Mouse (Mus musculus) forebrain, embryonic 16.5 days (tissue): ENCODE data around the gene Zfp189. TPM values are rescaled to one million over a fixed set of nuclear protein-coding genes. Genes with fewer than 3 reads are reported as not detected.
"Not testable (repeated sequence)": the region's sequence is repeated elsewhere in the genome, so short reads cannot be mapped to it uniquely, and the experiment has no call there.

Experiments used
- ATAC-seq: fragments of 200-750 bp; cut with Nextera tagmentation; 2 replicates; pipeline ENCODE4 v1.8.0; 2017; ENCODE audit warnings: mild to moderate bottlenecking, moderate library complexity
- H3K27ac ChIP-seq: fragments of 300-500 bp; sonication (generic); 2 replicates; pipeline ENCODE4 v1.5.1; 2014; ENCODE audit warnings: low read length, control low read depth
- H3K27me3 ChIP-seq: fragments of 300-500 bp; sonication (generic); replicated peaks from 2 replicates; pipeline ENCODE4 v1.6.1; 2014; ENCODE audit warnings: low read length; ENCODE audit not compliant: control insufficient read depth, insufficient read depth
- H3K36me3 ChIP-seq: fragments of 300-500 bp; sonication (generic); 2 replicates; pipeline ENCODE4 v1.6.1; 2014; ENCODE audit not compliant: control insufficient read depth, insufficient read depth
- H3K4me1 ChIP-seq: fragments of 300-500 bp; sonication (generic); replicated peaks from 2 replicates; pipeline ENCODE4 v1.6.1; 2014; ENCODE audit warnings: low read length; ENCODE audit not compliant: control insufficient read depth, insufficient read depth
- H3K4me2 ChIP-seq: fragments of 300-500 bp; sonication (generic); 2 replicates; pipeline ENCODE4 v1.6.1; 2014; ENCODE audit warnings: mild to moderate bottlenecking, low read length, control low read depth
- H3K4me3 ChIP-seq: fragments of 300-500 bp; sonication (generic); replicated peaks from 2 replicates; pipeline ENCODE4 v1.5.1; 2014; ENCODE audit warnings: mild to moderate bottlenecking, low read length, control low read depth
- H3K9ac ChIP-seq: fragments of 300-500 bp; sonication (generic); replicated peaks from 2 replicates; pipeline ENCODE4 v1.6.1; 2014; ENCODE audit warnings: low read depth, low read length, control low read depth
- H3K9me3 ChIP-seq: fragments of 300-500 bp; sonication (generic); 2 replicates; pipeline ENCODE4 v1.6.1; 2016; ENCODE audit warnings: low read length; ENCODE audit not compliant: control insufficient read depth
- WGBS: fragments of 180-500 bp; shearing (Covaris S2); extraction: QIAGEN DNeasy Blood & Tissue Kit; methylation state at CpG from one replicate; pipeline ENCODE4 v1.1.7; 2014; 5-methylcytosine and 5-hydroxymethylcytosine counted together
- polyA plus RNA-seq: library from polyadenylated mRNA; unstranded; fragments of >200 nt; fragmentation: Nextera tagmentation; extraction: Ambion mirVana; gene quantifications from 2 replicates; pipeline ENCODE4 v1.2.1, GENCODE M21; 2015

The Zfp189 gene
- polyA plus RNA-seq, result 14.9 and 15.8 TPM in 2 replicates

DNA sequence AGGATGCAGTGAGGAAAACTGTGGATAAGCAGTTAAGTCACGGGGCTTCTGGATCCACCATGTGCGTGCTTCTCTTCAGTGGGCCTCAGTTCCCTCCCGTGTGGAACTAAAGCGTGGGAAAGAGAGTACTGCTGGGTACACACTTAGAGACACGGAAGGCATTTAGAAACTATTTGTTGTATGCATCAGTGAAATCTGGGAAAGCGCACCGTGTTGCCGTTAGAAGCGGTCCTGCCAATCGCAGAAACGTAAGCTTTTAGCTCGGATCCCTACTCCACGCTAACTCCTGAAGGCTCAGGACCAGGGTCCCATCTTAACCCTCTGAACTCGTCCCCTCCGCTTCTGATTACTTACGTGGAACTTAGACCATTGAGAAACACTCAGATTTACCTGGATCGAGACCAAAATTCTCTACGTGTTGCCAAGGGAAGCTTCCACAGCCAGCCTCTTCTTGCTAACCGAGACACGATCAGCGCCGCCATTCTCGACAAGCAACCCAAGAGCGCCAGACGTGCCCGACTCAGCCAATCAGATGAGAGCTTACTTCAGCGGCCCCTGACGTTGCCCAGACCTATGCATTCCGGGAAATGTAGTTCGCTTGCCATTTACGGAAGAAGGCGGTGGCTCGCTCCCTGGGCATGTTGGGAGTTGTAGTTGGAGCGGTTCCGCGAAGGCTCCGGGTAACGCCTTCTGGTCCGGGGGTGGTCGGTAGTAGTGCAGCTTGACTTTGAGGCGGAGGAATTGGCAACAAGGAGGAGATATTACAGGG is at the start of gene Zfp189, which contains the start of gene Mrpl50:
Gene Zfp189 (plus strand): TSS at position 605 of the 769 bp plus-strand sequence.
Gene Mrpl50 (minus strand): TSS at position 522 of the 769 bp plus-strand sequence.
- H3K27ac ChIP-seq, result peak within 1 kb of the TSS; percentile 82
- no peaks in the 10 kb centered on the region for H3K27me3 ChIP-seq
- H3K4me1 ChIP-seq, result peaks cover 16% of the 10 kb centered on the region
- no peaks in the 10 kb centered on the region for H3K9me3 ChIP-seq
- ATAC-seq, result peak; percentile 99
- H3K4me2 ChIP-seq, result peak within 1 kb of the TSS; percentile 78
- under 1% methylated on average over 41 of the region's 41 CpGs for WGBS
- peaks cover 5% of the 10 kb centered on the region; the same call in 1 of the 2 replicates for H3K36me3 ChIP-seq
- peak within 1 kb of the TSS; percentile 76 for H3K4me3 ChIP-seq
- H3K9ac ChIP-seq, result peak within 1 kb of the TSS; percentile 77

DNA sequence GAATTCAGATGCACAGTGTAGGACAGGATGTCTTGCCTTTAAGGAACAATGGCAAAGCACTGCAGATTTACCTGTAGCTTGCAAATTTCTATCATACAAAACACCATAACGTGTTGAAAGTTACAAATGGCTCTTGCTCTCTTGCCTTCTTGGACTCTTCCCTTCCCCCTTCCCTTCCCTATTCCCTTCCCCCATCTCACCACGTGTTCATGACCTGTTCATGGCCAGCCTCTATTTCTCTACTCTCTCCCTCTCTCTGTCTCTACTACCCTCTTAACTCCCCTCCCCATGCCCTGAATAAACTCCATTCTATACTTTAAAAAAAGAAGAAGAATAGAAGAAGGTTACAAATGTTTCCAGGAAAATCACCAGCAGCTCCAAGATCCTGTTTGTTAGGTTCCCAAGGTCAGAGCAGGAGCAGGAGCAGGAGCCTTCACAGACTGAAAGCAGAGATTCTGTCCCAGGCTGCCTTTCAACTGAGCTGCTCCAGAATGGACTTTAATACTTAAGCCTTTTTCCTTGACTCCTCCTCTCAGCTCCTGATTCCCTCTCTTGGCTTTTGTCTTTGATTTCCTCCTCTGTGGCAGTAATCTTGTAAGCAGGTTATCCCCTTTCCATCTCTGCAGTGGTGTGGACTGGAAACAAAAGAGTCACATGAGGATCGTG is 47.4 kb upstream of the Zfp189 start, which contains the start of gene Acnat1:
Gene Acnat1 (minus strand): TSS at position 478 of the 666 bp plus-strand sequence.
- Histone ChIP-seq H3K36me3 (no peaks in the 10 kb centered on the region), H3K27ac (no peak within 1 kb of the TSS), H3K4me2 (no peak within 1 kb of the TSS), H3K9me3 (no peaks in the 10 kb centered on the region), H3K9ac (no peak within 1 kb of the TSS), H3K27me3 (no peaks in the 10 kb centered on the region), H3K4me3 (no peak within 1 kb of the TSS), H3K4me1 (peaks cover 3% of the 10 kb centered on the region)
- no peak for ATAC-seq
- WGBS, result 34% methylated on average over 3 of the region's 3 CpGs

GRCm38 (mm10) chr4:49474583-49474982 is 46.4 kb upstream of the Zfp189 start:
- no peaks in the 10 kb centered on the region for H3K9me3 ChIP-seq
- H3K9ac ChIP-seq, result no peak overlapping the region
- no peaks in the 10 kb centered on the region for H3K27me3 ChIP-seq
- no peak overlapping the region for H3K4me3 ChIP-seq
- H3K4me2 ChIP-seq, result no peak overlapping the region
- no peak for ATAC-seq
- no peak overlapping the region for H3K27ac ChIP-seq
- peaks cover 4% of the 10 kb centered on the region for H3K4me1 ChIP-seq
- H3K36me3 ChIP-seq, result no peaks in the 10 kb centered on the region

DNA sequence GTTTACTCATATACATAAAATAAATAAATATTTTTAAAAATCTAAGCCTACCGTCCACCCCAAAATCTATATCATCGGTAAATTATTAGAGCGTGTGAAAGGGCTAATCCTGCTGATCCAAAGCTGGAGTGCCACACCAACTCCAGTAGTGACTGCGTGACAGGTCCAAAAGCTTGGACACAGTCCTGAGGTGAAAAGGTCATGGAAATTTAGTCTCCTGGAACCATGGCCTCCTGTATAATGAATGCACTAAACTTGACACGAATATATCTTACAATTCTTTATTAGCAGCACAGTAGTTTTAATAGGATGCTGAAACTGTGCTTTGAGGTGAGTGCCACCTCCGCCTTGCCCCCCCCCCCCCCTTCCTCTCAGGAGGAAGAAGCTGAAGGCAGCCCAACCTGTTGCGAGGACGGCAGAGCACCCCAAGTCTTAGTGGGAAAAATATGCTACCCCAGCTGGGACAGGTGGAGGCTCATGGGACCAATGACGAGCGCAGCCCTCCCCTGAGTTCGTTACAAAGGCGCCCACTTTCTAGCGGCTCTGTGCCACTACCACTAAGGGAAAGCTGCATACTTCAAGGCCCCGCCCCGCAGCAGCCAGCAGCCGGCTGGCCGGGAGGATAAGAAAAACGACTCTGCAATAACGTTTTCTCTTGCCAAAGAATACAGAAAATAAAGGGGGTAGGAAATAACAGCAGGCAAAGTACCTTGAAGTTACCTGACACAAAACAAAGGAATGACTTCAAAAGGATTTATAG is 42.7 kb upstream of the Zfp189 start:
- Histone ChIP-seq H3K4me2 (peak overlapping the region; percentile 46), H3K36me3 (no peaks in the 10 kb centered on the region), H3K9ac (no peak overlapping the region), H3K27me3 (no peaks in the 10 kb centered on the region), H3K9me3 (no peaks in the 10 kb centered on the region), H3K27ac (no peak overlapping the region), H3K4me3 (peak overlapping the region; percentile 22), H3K4me1 (peaks cover 4% of the 10 kb centered on the region)
- WGBS, result 23% methylated on average over 19 of the region's 19 CpGs
- 0 out of 2 replicates have a peak, but pooled peaks have one; percentile 62 for ATAC-seq

GRCm38 (mm10) chr4:49479035-49479434 is 41.9 kb upstream of the Zfp189 start:
- not testable (repeated sequence) for ATAC-seq, H3K4me2 ChIP-seq
- 9% methylated on average over 2 of the region's 2 CpGs for WGBS

GRCm38 (mm10) chr4:49480104-49480760 is 40.7 kb upstream of the Zfp189 start:
- H3K27me3 ChIP-seq, result no peaks in the 10 kb centered on the region
- 27% methylated on average over 21 of the region's 21 CpGs for WGBS
- H3K9me3 ChIP-seq, result no peaks in the 10 kb centered on the region
- no peak overlapping the region for H3K9ac ChIP-seq
- H3K4me1 ChIP-seq, result peaks cover 4% of the 10 kb centered on the region
- H3K4me3 ChIP-seq, result no peak overlapping the region
- no peaks in the 10 kb centered on the region for H3K36me3 ChIP-seq
- no peak overlapping the region; the same call in 1 of the 2 replicates for H3K4me2 ChIP-seq
- ATAC-seq, result no peak
- no peak overlapping the region for H3K27ac ChIP-seq

More at GRCm38 (mm10) chr4:49479035-49479434, 41.9 kb upstream of the Zfp189 start:
- not testable (repeated sequence) for H3K4me1 ChIP-seq, H3K9me3 ChIP-seq, H3K27ac ChIP-seq, H3K4me3 ChIP-seq, H3K36me3 ChIP-seq, H3K27me3 ChIP-seq, H3K9ac ChIP-seq

- Histone ChIP-seq H3K4me3 (no peak overlapping the region), H3K36me3 (no peaks in the 10 kb centered on the region), H3K27ac (no peak overlapping the region), H3K4me2 (no peak overlapping the region), H3K9ac (no peak overlapping the region), H3K27me3 (no peaks in the 10 kb centered on the region), H3K4me1 (peaks cover 4% of the 10 kb centered on the region), H3K9me3 (no peaks in the 10 kb centered on the region)
- ATAC-seq, result no peak
- WGBS, result 69% methylated on average over 3 of the region's 3 CpGs
These were observed 40.1 kb upstream of the Zfp189 start for GRCm38 (mm10) chr4:49480896-49481295.

- Histone ChIP-seq H3K4me3 (no peak overlapping the region), H3K27me3 (no peaks in the 10 kb centered on the region), H3K9me3 (no peaks in the 10 kb centered on the region), H3K27ac (no peak overlapping the region), H3K9ac (no peak overlapping the region), H3K4me2 (no peak overlapping the region), H3K36me3 (no peaks in the 10 kb centered on the region), H3K4me1 (no peaks in the 10 kb centered on the region)
- no peak for ATAC-seq
These were observed 35.5 kb upstream of the Zfp189 start for GRCm38 (mm10) chr4:49485442-49485841.
